Mouse (Mus musculus): Measurements from ENCODE around the gene Vgll2. TPM values are rescaled to one million over a fixed set of nuclear protein-coding genes. Genes with fewer than 3 reads are reported as not detected.

Vgll2 gene
- not detected in 2 replicates for total RNA-seq (2023)

DNA sequence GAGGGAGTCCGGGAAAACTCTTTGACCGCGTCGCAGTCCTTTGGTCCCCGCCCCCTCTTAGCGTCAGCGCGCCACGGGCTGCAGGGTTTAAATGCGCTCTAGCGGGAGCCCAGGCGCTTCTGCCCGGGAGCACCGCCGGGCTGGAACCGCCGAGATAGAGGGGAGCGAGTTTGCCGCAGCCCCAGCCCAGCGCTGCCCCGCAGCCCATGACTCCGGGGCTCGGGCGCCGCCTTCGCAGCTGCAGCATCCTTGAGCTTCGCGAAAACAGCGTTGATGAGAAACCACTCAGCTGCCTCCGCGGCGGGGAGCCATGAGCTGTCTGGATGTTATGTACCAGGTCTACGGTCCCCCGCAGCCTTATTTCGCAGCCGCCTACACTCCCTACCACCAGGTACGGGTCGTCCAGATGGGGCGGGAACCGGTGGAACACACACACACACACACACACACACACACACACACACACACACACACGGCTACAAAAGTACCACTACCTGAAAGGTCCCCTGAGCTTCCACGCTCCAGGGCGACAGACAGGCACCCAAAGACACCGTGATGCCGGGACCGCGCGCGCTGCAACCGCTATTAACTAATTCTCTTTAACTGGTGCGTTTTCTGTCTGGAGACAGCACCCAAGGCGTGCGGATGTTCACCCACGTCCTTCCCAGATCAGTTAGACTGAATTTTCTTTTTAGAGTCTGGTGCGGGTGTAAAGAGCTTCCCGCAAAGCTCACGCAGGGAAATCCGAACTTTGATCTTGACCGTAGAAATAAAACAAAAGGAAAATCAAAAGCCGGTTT, at the start of gene Vgll2:
TSS of gene Vgll2 (plus strand) at position 90 of the 800 bp plus-strand sequence.

Other genes with a start within 250 kb of the Vgll2 start
- gene Ros1, start 172.7 kb downstream of the Vgll2 start, total RNA-seq (2023), result not detected in 2 replicates
- 0.47 and 0.75 TPM in 2 replicates for gene Dcbld1, start 211.1 kb downstream of the Vgll2 start, total RNA-seq (2023)

Measured in neutrophil, adult 65 days (primary cell).